Mouse (Mus musculus) limb, embryonic 14.5 days (tissue): Measurements from ENCODE around the gene Bank1. TPM values are rescaled to one million over a fixed set of nuclear protein-coding genes. Genes with fewer than 3 reads are reported as not detected.

ENCODE experiments used
- ATAC-seq: fragments of 200-750 bp; cut with Nextera tagmentation; 2 replicates; pipeline ENCODE4 v1.8.0; 2017; ENCODE audit warnings: low read depth, moderate number of reproducible peaks, moderate TSS enrichment; ENCODE audit not compliant: low FRiP score
- DNase-seq: peaks from one replicate; pipeline ENCODE4 v3.0.0-alpha.2; 2015; ENCODE audit warnings: low spot score
- H3K27ac ChIP-seq: fragments of 300-500 bp; sonication (generic); replicated peaks from 2 replicates; pipeline ENCODE4 v1.5.1; 2014; ENCODE audit warnings: low read depth, mild to moderate bottlenecking, low read length, moderate library complexity, mixed read lengths
- H3K27me3 ChIP-seq: fragments of 300-500 bp; sonication (generic); 2 replicates; pipeline ENCODE4 v1.6.1; 2014; ENCODE audit warnings: low read length, mixed read lengths; ENCODE audit not compliant: control insufficient read depth, insufficient read depth
- H3K36me3 ChIP-seq: fragments of 300-500 bp; sonication (generic); 2 replicates; pipeline ENCODE4 v1.6.1; 2014; ENCODE audit warnings: mild to moderate bottlenecking, low read length, moderate library complexity, mixed read lengths; ENCODE audit not compliant: control insufficient read depth, insufficient read depth
- H3K4me1 ChIP-seq: fragments of 300-500 bp; sonication (generic); 2 replicates; pipeline ENCODE4 v1.6.1; 2014; ENCODE audit warnings: antibody characterized with exemption, low read length, mixed read lengths; ENCODE audit not compliant: control insufficient read depth, insufficient read depth
- H3K4me2 ChIP-seq: fragments of 300-500 bp; sonication (generic); replicated peaks from 2 replicates; pipeline ENCODE4 v1.6.1; 2014; ENCODE audit warnings: low read depth, mild to moderate bottlenecking, low read length, moderate library complexity; ENCODE audit not compliant: severe bottlenecking
- H3K4me3 ChIP-seq: fragments of 300-500 bp; sonication (generic); replicated peaks from 2 replicates; pipeline ENCODE4 v1.5.1; 2014; ENCODE audit warnings: low read length
- H3K9ac ChIP-seq: fragments of 300-500 bp; sonication (generic); 2 replicates; pipeline ENCODE4 v1.6.1; 2014; ENCODE audit warnings: mild to moderate bottlenecking, low read depth, low read length, moderate library complexity; ENCODE audit not compliant: severe bottlenecking
- H3K9me3 ChIP-seq: fragments of 300-500 bp; sonication (generic); 2 replicates; pipeline ENCODE4 v1.6.1; 2016; ENCODE audit warnings: low read length; ENCODE audit not compliant: control insufficient read depth
- POLR2A ChIP-seq: fragments of 200-500 bp; IDR thresholded peaks from 2 replicates; pipeline ENCODE4 v1.8.0; 2012; ENCODE audit warnings: inconsistent platforms, mild to moderate bottlenecking, moderate library complexity, borderline replicate concordance; ENCODE audit not compliant: insufficient read depth, insufficient read length; ENCODE audit errors: extremely low read depth
- WGBS: fragments of 180-500 bp; shearing (Covaris S2); extraction: QIAGEN DNeasy Blood & Tissue Kit; methylation state at CpG from one replicate; pipeline ENCODE4 v1.1.7; 2014; 5-methylcytosine and 5-hydroxymethylcytosine counted together
- polyA plus RNA-seq, 2 experiments: library from polyadenylated mRNA; depleted of rRNA in 1 of 2; stranded (reverse) in 1 of 2; unstranded in 1 of 2; fragments of >200 nt; fragmentation: Nextera tagmentation in 1 of 2; extraction: Ambion mirVana in 1 of 2; gene quantifications; 2 replicates each; pipeline versions ENCODE4 v1.2.1 to v1.2.3; 2012 to 2014

Bank1 gene
- polyA plus RNA-seq, 2 experiments, result 0.36 to 0.61 TPM

DNA sequence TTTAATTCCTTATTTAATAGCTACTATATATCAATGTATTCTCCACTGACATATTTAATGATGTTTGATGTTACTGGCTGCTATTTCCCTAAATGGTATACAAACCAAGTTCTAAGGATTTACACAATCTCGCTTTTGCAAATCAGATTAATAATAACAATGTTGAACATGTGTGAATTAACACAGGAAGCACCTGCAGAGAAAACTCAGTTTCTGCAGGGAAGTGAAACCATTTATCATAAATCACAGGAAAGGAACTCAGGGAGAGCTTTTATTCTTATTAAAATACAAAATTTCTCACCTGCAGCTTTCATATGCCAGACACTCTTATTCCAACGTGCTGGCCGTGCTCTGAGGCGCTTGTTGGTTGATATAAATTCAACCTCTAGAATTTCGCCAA lies 78.5 kb downstream of the Bank1 start:
- ATAC-seq, result no peak
- 51% methylated on average over 5 of the region's 5 CpGs for WGBS
- DNase-seq, result peak; percentile 25
- Histone ChIP-seq H3K4me1 (no peaks in the 10 kb centered on the region), H3K36me3 (no peaks in the 10 kb centered on the region), H3K9me3 (no peaks in the 10 kb centered on the region), H3K9ac (no peak overlapping the region), H3K4me3 (no peak overlapping the region), H3K4me2 (no peak overlapping the region), H3K27me3 (no peaks in the 10 kb centered on the region), H3K27ac (no peak overlapping the region)
- no peak for TF ChIP-seq POLR2A

DNA sequence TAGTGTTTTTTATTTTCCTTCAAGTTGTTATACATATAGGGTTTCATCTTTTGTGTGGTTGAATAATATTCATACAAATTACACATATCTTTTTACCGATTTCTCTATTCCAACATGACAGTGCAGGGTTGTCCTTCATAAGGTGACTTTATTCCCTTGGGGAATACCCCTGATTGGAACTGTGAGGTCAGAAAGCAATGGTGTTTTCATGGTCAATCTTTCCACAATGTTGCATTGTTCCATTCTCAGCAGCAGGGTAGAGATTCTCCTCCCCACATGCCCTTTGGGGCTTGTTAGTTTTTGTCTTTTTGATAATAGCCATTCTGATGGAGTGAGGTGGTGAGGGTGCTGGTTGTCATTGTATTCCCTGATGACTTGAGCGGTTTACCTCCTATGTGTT lies 80.9 kb downstream of the Bank1 start:
- 86% methylated on average over 2 of the region's 2 CpGs for WGBS

DNA sequence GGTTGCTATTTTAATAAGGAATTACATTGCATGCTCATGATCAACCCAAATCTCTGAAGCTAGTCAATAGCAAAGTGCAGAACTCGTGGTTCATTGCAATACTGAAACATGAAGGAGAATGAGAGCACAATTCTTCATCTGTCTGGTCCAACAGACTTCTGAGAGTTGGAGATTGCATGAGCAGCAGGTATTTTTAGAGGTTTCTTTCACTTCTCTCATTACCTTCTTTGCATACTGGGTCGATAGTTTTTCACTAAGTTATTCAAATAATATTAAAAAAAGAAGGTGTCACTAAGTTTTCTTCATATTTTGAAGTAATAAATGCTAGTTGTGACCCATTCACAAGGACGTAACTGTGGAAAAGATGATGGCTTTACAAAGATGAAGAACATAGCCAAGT lies 87.1 kb downstream of the Bank1 start:
- Histone ChIP-seq H3K4me3 (no peak overlapping the region), H3K27ac (no peak overlapping the region), H3K9ac (no peak overlapping the region), H3K4me2 (no peak overlapping the region), H3K36me3 (no peaks in the 10 kb centered on the region), H3K27me3 (no peaks in the 10 kb centered on the region), H3K9me3 (no peaks in the 10 kb centered on the region), H3K4me1 (no peaks in the 10 kb centered on the region)
- no peak for DNase-seq
- TF ChIP-seq POLR2A, result no peak
- no peak for ATAC-seq
- WGBS, result 80% methylated on average over 3 of the region's 3 CpGs

More for the DNA sequence above, 80.9 kb downstream of the Bank1 start:
- H3K4me3 ChIP-seq, result no peak overlapping the region
- no peaks in the 10 kb centered on the region for H3K27me3 ChIP-seq
- ATAC-seq (no peak), DNase-seq (no peak)
- no peak for TF ChIP-seq POLR2A
- no peak overlapping the region for H3K9ac ChIP-seq
- H3K27ac ChIP-seq, result no peak overlapping the region
- H3K4me2 ChIP-seq, result no peak overlapping the region
- no peaks in the 10 kb centered on the region for H3K4me1 ChIP-seq
- H3K36me3 ChIP-seq, result no peaks in the 10 kb centered on the region
- no peaks in the 10 kb centered on the region for H3K9me3 ChIP-seq

DNA sequence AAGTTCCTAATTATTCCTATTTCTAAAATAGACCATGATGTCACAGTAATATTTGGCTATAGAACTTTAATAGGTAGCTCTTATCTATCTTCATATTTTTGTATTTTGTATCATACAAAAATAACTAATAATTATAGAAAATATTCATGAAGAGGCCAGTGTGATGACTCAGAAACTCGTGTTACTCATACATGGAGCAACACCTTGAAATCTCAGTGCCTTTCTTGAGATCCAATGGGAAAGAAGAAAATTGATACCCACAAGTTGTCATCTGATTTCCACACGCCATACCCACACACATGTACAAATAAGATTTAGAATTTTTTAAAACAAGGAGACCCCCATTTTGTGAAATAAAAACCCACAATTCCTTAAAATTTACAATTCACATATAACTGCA lies 92.4 kb downstream of the Bank1 start:
- no peak overlapping the region for H3K9ac ChIP-seq
- ATAC-seq (no peak), DNase-seq (no peak)
- H3K4me2 ChIP-seq, result no peak overlapping the region
- WGBS, result 74% methylated on average over 2 of the region's 2 CpGs
- TF ChIP-seq POLR2A, result no peak
- H3K36me3 ChIP-seq, result no peaks in the 10 kb centered on the region
- H3K27me3 ChIP-seq, result no peaks in the 10 kb centered on the region
- H3K4me1 ChIP-seq, result no peaks in the 10 kb centered on the region
- no peak overlapping the region for H3K27ac ChIP-seq
- H3K9me3 ChIP-seq, result no peaks in the 10 kb centered on the region
- H3K4me3 ChIP-seq, result no peak overlapping the region

DNA sequence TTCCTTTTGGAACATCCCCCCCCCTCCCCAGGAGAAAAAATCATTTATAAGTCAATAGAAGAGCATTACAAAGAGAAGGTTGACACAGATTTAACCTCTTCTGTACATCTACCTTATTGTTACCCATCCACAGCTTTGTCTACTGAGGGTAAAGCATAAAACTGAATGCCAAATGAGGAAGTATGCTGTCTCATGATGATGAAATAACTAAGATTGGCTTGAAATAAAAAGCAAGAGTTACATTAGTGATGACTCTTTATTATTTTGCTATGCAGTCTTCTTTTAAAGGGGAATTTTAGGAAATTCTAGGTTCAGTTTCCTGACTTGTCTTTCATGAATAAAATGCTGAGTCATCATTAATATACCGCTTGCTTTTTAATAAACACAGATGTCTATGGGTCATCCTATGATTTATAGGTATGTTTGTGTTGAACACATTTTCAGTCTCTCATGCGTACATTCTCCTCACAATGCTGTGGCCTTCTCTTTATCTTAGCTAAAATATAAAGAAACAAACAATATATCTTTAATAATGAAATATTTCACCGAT lies 95.2 kb downstream of the Bank1 start:
- no peak overlapping the region for H3K27ac ChIP-seq
- H3K36me3 ChIP-seq, result no peaks in the 10 kb centered on the region
- no peak overlapping the region for H3K4me3 ChIP-seq
- H3K4me1 ChIP-seq, result no peaks in the 10 kb centered on the region
- no peaks in the 10 kb centered on the region for H3K27me3 ChIP-seq
- ATAC-seq (no peak), DNase-seq (no peak)
- no peaks in the 10 kb centered on the region for H3K9me3 ChIP-seq
- 94% methylated on average over 3 of the region's 3 CpGs for WGBS
- no peak overlapping the region for H3K9ac ChIP-seq
- no peak for TF ChIP-seq POLR2A
- no peak overlapping the region for H3K4me2 ChIP-seq

DNA sequence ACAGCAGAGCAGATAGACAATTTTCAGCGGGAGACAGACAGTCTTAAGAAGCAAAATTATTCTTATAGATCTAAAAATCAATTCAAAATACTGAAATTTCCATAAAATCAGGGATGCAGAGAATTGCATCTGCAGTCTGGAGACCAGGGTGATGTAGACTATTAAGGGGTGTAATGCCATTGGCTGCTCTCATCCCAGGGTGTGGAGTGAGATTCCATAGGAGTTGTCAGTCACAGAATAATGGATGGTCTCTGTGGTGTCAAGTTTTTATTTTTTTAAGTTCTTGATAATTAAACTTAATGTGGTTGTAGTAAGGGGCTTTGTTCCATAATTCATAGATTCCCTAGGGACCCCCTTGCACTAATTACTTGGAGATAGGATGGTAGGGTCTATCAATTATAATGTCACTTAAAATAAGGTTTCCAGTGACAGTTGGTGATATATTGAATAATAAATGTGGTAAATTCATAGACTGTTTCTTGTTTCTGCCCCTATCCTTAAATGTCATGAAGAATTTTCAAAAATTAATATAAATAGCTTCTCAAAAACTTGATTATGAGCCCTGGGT lies 136.1 kb downstream of the Bank1 start:
- H3K27ac ChIP-seq, result no peak overlapping the region
- H3K4me3 ChIP-seq, result no peak overlapping the region
- H3K4me2 ChIP-seq, result no peak overlapping the region
- 88% methylated on average over 1 of the region's 1 CpGs for WGBS
- no peak overlapping the region for H3K9ac ChIP-seq
- H3K27me3 ChIP-seq, result no peaks in the 10 kb centered on the region
- TF ChIP-seq POLR2A, result no peak
- ATAC-seq (no peak), DNase-seq (no peak)
- H3K36me3 ChIP-seq, result no peaks in the 10 kb centered on the region
- 0 out of 2 replicates have a peak, but pooled peaks cover 2% of the 10 kb centered on the region for H3K4me1 ChIP-seq
- no peaks in the 10 kb centered on the region for H3K9me3 ChIP-seq
